Comparison of ENCODE assay signal across 16 mouse cellular contexts in the genomic region with DNA sequence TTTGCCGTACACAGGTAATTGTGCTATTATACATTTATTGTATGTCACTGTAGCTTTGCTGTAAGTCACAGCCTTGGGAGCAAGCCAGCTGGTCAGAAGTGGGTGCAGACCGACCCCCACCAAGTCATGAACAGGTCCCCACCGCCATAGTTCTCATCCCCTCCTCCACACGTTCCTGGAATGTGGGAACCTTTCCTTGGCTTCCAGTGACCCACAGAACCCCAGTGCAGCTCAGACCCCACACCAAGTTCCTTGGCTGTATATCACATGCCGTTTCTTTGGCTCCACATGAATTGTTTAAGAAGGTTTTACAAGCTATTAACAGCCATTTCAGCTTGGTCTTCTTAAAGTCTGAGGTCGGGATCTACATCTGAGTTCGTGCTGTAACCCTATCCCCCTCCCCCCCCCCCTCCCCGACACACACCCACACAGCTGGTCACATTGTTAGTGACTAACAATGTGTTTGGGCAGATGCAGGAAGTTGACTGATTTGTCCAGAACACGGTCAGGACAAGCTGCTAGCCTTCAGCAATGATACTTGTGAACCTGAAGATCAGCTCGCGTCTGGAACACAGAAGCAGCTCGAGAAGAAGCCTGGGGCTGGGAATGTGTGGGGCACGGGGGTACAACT. TPM values are rescaled to one million over a fixed set of nuclear protein-coding genes. Genes with fewer than 3 reads are reported as not detected.
DNase-seq lines count a peak whose midpoint lies in the region; ATAC-seq and TF ChIP-seq lines count a peak whose summit lies in the region.
"Had no signal": no experiment of that assay in that cellular context is flagged by ENCODE, and none has a peak within 500 bp of the region (broad histone marks: within the 10 kb centered on the region; RNA-seq: fewer than 3 reads in every experiment).

No protein-coding gene starts in this region.

- DNase-seq in kidney, adult 11 months, result no peak
- DNase-seq in NIH3T3 (ENCODE audit: low read depth), result peak; percentile 67
- peak; percentile 9 for DNase-seq in embryo, embryonic 11.5 days (ENCODE audit: low read depth, low spot score)
- no peak for DNase-seq in testis, postnatal 14 days (ENCODE audit: low spot score)
- DNase-seq: adrenal gland, adult 8-10 months; gastrocnemius, postnatal 36 days; right cerebral cortex, postnatal 4 days had no signal

- no peak overlapping the region for H3K9ac ChIP-seq in kidney, embryonic 15.5 days
- no peak overlapping the region for H3K9ac ChIP-seq in limb, embryonic 13.5 days
- H3K9ac ChIP-seq in intestine, postnatal 0 days (ENCODE audit: low read depth, low read length), result no peak overlapping the region
- H3K9ac ChIP-seq: hindbrain, embryonic 15.5 days; liver, embryonic 12.5 days had no signal

- H3K4me3 ChIP-seq in kidney, embryonic 15.5 days (replicated peaks), result no peak overlapping the region
- H3K4me3 ChIP-seq in limb, embryonic 13.5 days, result no peak overlapping the region
- H3K4me3 ChIP-seq in intestine, postnatal 0 days (ENCODE audit: low read depth, low read length), result no peak overlapping the region
- H3K4me3 ChIP-seq: erythroblast, embryonic 14.5 days; hindbrain, embryonic 15.5 days; layer of hippocampus, adult 2 months; liver, embryonic 12.5 days had no signal

- H3K27ac ChIP-seq in kidney, embryonic 15.5 days, result peak overlapping the region; percentile 43; the same call in 1 of the 2 replicates
- H3K27ac ChIP-seq in limb, embryonic 13.5 days, result no peak overlapping the region
- H3K27ac ChIP-seq in intestine, postnatal 0 days (ENCODE audit: low read depth, low read length), result no peak overlapping the region
- H3K27ac ChIP-seq: hindbrain, embryonic 15.5 days; layer of hippocampus, adult 2 months; liver, embryonic 12.5 days had no signal

- no peaks in the 10 kb centered on the region for H3K9me3 ChIP-seq in kidney, embryonic 15.5 days (replicated peaks)
- H3K9me3 ChIP-seq in limb, embryonic 13.5 days, result no peaks in the 10 kb centered on the region
- H3K9me3 ChIP-seq in intestine, postnatal 0 days (ENCODE audit: control insufficient read depth), result no peaks in the 10 kb centered on the region
- H3K9me3 ChIP-seq: G1E; hindbrain, embryonic 15.5 days; liver, embryonic 12.5 days had no signal

- peak; percentile 82 for ATAC-seq in kidney, embryonic 15.5 days (replicated peaks; ENCODE audit: low FRiP score)
- peak; percentile 65 for ATAC-seq in limb, embryonic 13.5 days (ENCODE audit: low FRiP score, low read depth)
- no peak for ATAC-seq in intestine, postnatal 0 days
- ATAC-seq: liver, embryonic 12.5 days had no signal

- H3K4me1 ChIP-seq in kidney, embryonic 15.5 days, result peaks cover 11% of the 10 kb centered on the region
- H3K4me1 ChIP-seq in limb, embryonic 13.5 days, result peaks cover 27% of the 10 kb centered on the region
- no peaks in the 10 kb centered on the region for H3K4me1 ChIP-seq in intestine, postnatal 0 days (replicated peaks; ENCODE audit: control insufficient read depth, insufficient read depth, low read length)
- H3K4me1 ChIP-seq: hindbrain, embryonic 15.5 days; liver, embryonic 12.5 days had no signal

- no peaks in the 10 kb centered on the region for H3K36me3 ChIP-seq in kidney, embryonic 15.5 days
- peaks cover 6% of the 10 kb centered on the region for H3K36me3 ChIP-seq in limb, embryonic 13.5 days
- peaks cover 35% of the 10 kb centered on the region; the same call in 1 of the 2 replicates for H3K36me3 ChIP-seq in intestine, postnatal 0 days (ENCODE audit: control insufficient read depth, insufficient read depth)
- H3K36me3 ChIP-seq: hindbrain, embryonic 15.5 days; liver, embryonic 12.5 days had no signal

- H3K27me3 ChIP-seq in kidney, embryonic 15.5 days, result no peaks in the 10 kb centered on the region
- no peaks in the 10 kb centered on the region for H3K27me3 ChIP-seq in limb, embryonic 13.5 days
- H3K27me3 ChIP-seq in intestine, postnatal 0 days (replicated peaks; ENCODE audit: control insufficient read depth, insufficient read depth, low read length), result no peaks in the 10 kb centered on the region
- H3K27me3 ChIP-seq: hindbrain, embryonic 15.5 days; liver, embryonic 12.5 days had no signal

- TF ChIP-seq CTCF in intestine, postnatal 0 days (IDR thresholded peaks at IDR 0.05; ENCODE audit: low read depth), result no peak

- H3K4me2 ChIP-seq in kidney, embryonic 15.5 days, result peak overlapping the region; percentile 38
- H3K4me2 ChIP-seq in limb, embryonic 13.5 days (replicated peaks), result peak overlapping the region; percentile 41
- no peak overlapping the region for H3K4me2 ChIP-seq in intestine, postnatal 0 days (replicated peaks; ENCODE audit: low read depth)
- H3K4me2 ChIP-seq: hindbrain, embryonic 15.5 days; liver, embryonic 12.5 days; midbrain, embryonic 11.5 days had no signal

- WGBS in kidney, embryonic 15.5 days, result 19% methylated on average over 13 of the region's 13 CpGs
- 17% methylated on average over 13 of the region's 13 CpGs for WGBS in limb, embryonic 13.5 days
- WGBS in intestine, postnatal 0 days, result 46% methylated on average over 13 of the region's 13 CpGs

RNA-seq across cellular contexts. Expression of a gene that starts 46.2 kb away (rescaled TPM):
- polyA plus RNA-seq in kidney, embryonic 15.5 days (2015; fragmentation: Nextera tagmentation; extraction: Ambion mirVana), result 0.35 and 0.49 TPM in 2 replicates
- not detected in 2 replicates for polyA plus RNA-seq in limb, embryonic 13.5 days (2015; fragmentation: Nextera tagmentation; extraction: Ambion mirVana)
- 23.1 and 26.0 TPM in 2 replicates for polyA plus RNA-seq in intestine, postnatal 0 days (2015; fragmentation: Nextera tagmentation; extraction: Ambion mirVana)
- polyA plus RNA-seq: erythroblast, embryonic 14.5 days; G1E; hindbrain, embryonic 15.5 days; midbrain, embryonic 11.5 days had no signal

Comparison
In these comparisons a context has a peak if more than half of its experiments do, and no peak if none do; other contexts are left out.
1. DNase-seq: peak in NIH3T3 (single experiment) and embryo, embryonic 11.5 days (single experiment); none in kidney, adult 11 months (single experiment) and testis, postnatal 14 days (single experiment).
2. RNA of a gene that starts 46.2 kb away (polyA plus RNA-seq): 23.1 to 26.0 TPM in intestine, postnatal 0 days; 0.35 to 0.49 TPM in kidney, embryonic 15.5 days and not detected in limb, embryonic 13.5 days; every median in the first group is over 10 times any median in the second.